27 mouse cellular contexts compared by ENCODE assay signal in the genomic region with DNA sequence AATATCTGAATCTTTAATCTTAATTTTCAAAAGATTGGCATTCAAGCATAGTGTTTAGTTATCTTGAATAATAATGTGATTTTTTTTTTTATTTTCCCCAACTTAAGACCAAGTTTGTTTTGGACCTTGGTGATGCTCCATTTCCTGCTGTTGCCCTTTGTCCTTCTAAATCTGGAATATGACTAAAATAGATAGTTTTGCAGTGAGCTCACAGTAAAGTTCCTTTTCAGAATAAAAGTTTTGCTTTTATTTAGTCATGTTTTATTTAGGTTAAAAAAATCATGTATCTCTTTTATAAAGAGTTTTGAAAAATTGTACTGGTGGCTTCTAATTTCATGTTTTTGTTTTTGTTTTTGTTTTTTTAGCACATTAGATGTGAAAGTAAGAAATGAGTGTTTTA. TPM values are rescaled to one million over a fixed set of nuclear protein-coding genes. Genes with fewer than 3 reads are reported as not detected.
DNase-seq lines count a peak whose midpoint lies in the region; ATAC-seq and TF ChIP-seq lines count a peak whose summit lies in the region.
"Had no signal": no experiment of that assay in that cellular context is flagged by ENCODE, and none has a peak within 500 bp of the region (broad histone marks: within the 10 kb centered on the region; RNA-seq: fewer than 3 reads in every experiment).

No protein-coding gene starts in this region.

- TF ChIP-seq EP300 in heart, adult 2 months (IDR thresholded peaks at IDR 0.05; ENCODE audit: insufficient read depth, low read depth, low read length): no peak
- no peak for TF ChIP-seq EP300 in liver, postnatal 0 days (IDR thresholded peaks at IDR 0.05; ENCODE audit: low read depth)

- peak overlapping the region; percentile 59 for H3K27ac ChIP-seq in heart, adult 2 months
- no peak overlapping the region for H3K27ac ChIP-seq in kidney, adult 2 months (ENCODE audit: insufficient read depth, low read depth, low read length)
- H3K27ac ChIP-seq in kidney, embryonic 14.5 days (ENCODE audit: low read depth, low read length): no peak overlapping the region
- H3K27ac ChIP-seq in liver, adult 2 months (replicated peaks; ENCODE audit: insufficient read depth, low read depth, low read length): no peak overlapping the region
- H3K27ac ChIP-seq in liver, postnatal 0 days (ENCODE audit: low read depth): no peak overlapping the region
- H3K27ac ChIP-seq: embryonic facial prominence, embryonic 12.5 days; embryonic facial prominence, embryonic 15.5 days; heart, embryonic 10.5 days; heart, embryonic 13.5 days; hindbrain, embryonic 14.5 days; hindbrain, postnatal 0 days had no signal

- intact Hi-C loops in heart, adult 2 months (cut with DNase I): no loop called here
- intact Hi-C loops in heart, postnatal 14 days (cut with DNase I): no loop called here

- no peak overlapping the region for H3K9ac ChIP-seq in heart, adult 2 months (ENCODE audit: low read depth, low read length)
- H3K9ac ChIP-seq in kidney, embryonic 14.5 days (ENCODE audit: low read depth, low read length): no peak overlapping the region
- H3K9ac ChIP-seq in liver, adult 2 months (ENCODE audit: low read depth, low read length): no peak overlapping the region
- no peak overlapping the region for H3K9ac ChIP-seq in liver, postnatal 0 days (replicated peaks)
- H3K9ac ChIP-seq: embryonic facial prominence, embryonic 12.5 days; embryonic facial prominence, embryonic 15.5 days; forebrain, postnatal 0 days; heart, embryonic 13.5 days; hindbrain, embryonic 14.5 days had no signal

- no peak for TF ChIP-seq CTCF in heart, adult 2 months (IDR thresholded peaks at IDR 0.05)
- no peak for TF ChIP-seq CTCF in kidney, adult 2 months (conservative IDR thresholded peaks at IDR 0.05; ENCODE audit: insufficient read depth, insufficient read length, low read depth, low read length)
- TF ChIP-seq CTCF in liver, adult 2 months (IDR thresholded peaks at IDR 0.05; ENCODE audit: low read depth, low read length): no peak
- TF ChIP-seq CTCF in liver, postnatal 0 days (IDR thresholded peaks at IDR 0.05; ENCODE audit: low read depth): no peak

- peaks cover 6% of the 10 kb centered on the region for H3K4me1 ChIP-seq in heart, adult 2 months (ENCODE audit: control insufficient read depth, insufficient read depth, low read length)
- H3K4me1 ChIP-seq in kidney, adult 2 months (ENCODE audit: control insufficient read depth, insufficient read depth, low read length): no peaks in the 10 kb centered on the region; the same call in 1 of the 2 replicates
- no peaks in the 10 kb centered on the region for H3K4me1 ChIP-seq in kidney, embryonic 14.5 days (ENCODE audit: control insufficient read depth, insufficient read depth, low read length)
- H3K4me1 ChIP-seq in liver, adult 2 months (ENCODE audit: control insufficient read depth, insufficient read depth, low read length): peaks cover 1% of the 10 kb centered on the region; the same call in 1 of the 2 replicates
- H3K4me1 ChIP-seq in liver, postnatal 0 days (ENCODE audit: insufficient read depth): no peaks in the 10 kb centered on the region
- H3K4me1 ChIP-seq: embryonic facial prominence, embryonic 12.5 days; embryonic facial prominence, embryonic 15.5 days; heart, embryonic 10.5 days; heart, embryonic 13.5 days had no signal

- no peaks in the 10 kb centered on the region for H3K79me2 ChIP-seq in heart, adult 2 months (replicated peaks; ENCODE audit: control insufficient read depth, insufficient read depth, low read length)
- H3K79me2 ChIP-seq in liver, adult 2 months (ENCODE audit: control insufficient read depth, insufficient read depth, low read length): no peaks in the 10 kb centered on the region

- ATAC-seq in kidney, embryonic 14.5 days (ENCODE audit: low FRiP score, low TSS enrichment): no peak
- ATAC-seq in liver, postnatal 0 days: no peak
- ATAC-seq: activated CD4-positive, CD25-positive, alpha-beta regulatory T cell, adult 4 months; CD4-positive, CD25-positive, alpha-beta regulatory T cell, adult 4 months; forebrain, embryonic 14.5 days; forebrain, postnatal 0 days; hindbrain, postnatal 0 days; inflammation-experienced regulatory T-cells, adult 6 months; intestine, embryonic 16.5 days had no signal

- H3K27me3 ChIP-seq in heart, adult 2 months (ENCODE audit: control insufficient read depth, insufficient read depth, low read length): no peaks in the 10 kb centered on the region
- H3K27me3 ChIP-seq in kidney, adult 2 months (replicated peaks; ENCODE audit: control insufficient read depth, insufficient read depth, low read length): no peaks in the 10 kb centered on the region
- no peaks in the 10 kb centered on the region for H3K27me3 ChIP-seq in kidney, embryonic 14.5 days (ENCODE audit: control insufficient read depth, insufficient read depth, low read length)
- no peaks in the 10 kb centered on the region for H3K27me3 ChIP-seq in liver, adult 2 months (ENCODE audit: control insufficient read depth, insufficient read depth, low read length)
- H3K27me3 ChIP-seq in liver, postnatal 0 days (ENCODE audit: insufficient read depth, low read length): no peaks in the 10 kb centered on the region
- H3K27me3 ChIP-seq: embryonic facial prominence, embryonic 12.5 days; embryonic facial prominence, embryonic 15.5 days; heart, embryonic 13.5 days had no signal

- peaks cover 34% of the 10 kb centered on the region for H3K36me3 ChIP-seq in heart, adult 2 months (ENCODE audit: control insufficient read depth, insufficient read depth, low read length)
- no peaks in the 10 kb centered on the region for H3K36me3 ChIP-seq in kidney, adult 2 months (ENCODE audit: control insufficient read depth, insufficient read depth, low read length)
- H3K36me3 ChIP-seq in kidney, embryonic 14.5 days (ENCODE audit: control insufficient read depth, insufficient read depth, low read length): no peaks in the 10 kb centered on the region
- peaks cover 14% of the 10 kb centered on the region for H3K36me3 ChIP-seq in liver, adult 2 months (ENCODE audit: control insufficient read depth, insufficient read depth, low read length)
- no peaks in the 10 kb centered on the region for H3K36me3 ChIP-seq in liver, postnatal 0 days (replicated peaks; ENCODE audit: insufficient read depth, low read length)
- H3K36me3 ChIP-seq: embryonic facial prominence, embryonic 12.5 days; embryonic facial prominence, embryonic 15.5 days had no signal

- TF ChIP-seq POLR2A in heart, adult 2 months (IDR thresholded peaks at IDR 0.05; ENCODE audit: insufficient read depth, low read depth, low read length): no peak
- no peak for TF ChIP-seq POLR2A in kidney, adult 2 months (IDR thresholded peaks at IDR 0.05; ENCODE audit: low read depth, low read length)
- no peak for TF ChIP-seq POLR2A in liver, adult 2 months (IDR thresholded peaks at IDR 0.05; ENCODE audit: extremely low read depth, insufficient read depth, low read length)

- H3K9me3 ChIP-seq in kidney, embryonic 14.5 days (ENCODE audit: control insufficient read depth, low read length): no peaks in the 10 kb centered on the region
- no peaks in the 10 kb centered on the region for H3K9me3 ChIP-seq in liver, postnatal 0 days (ENCODE audit: low read length)
- H3K9me3 ChIP-seq: embryonic facial prominence, embryonic 12.5 days; embryonic facial prominence, embryonic 15.5 days; heart, embryonic 10.5 days; heart, embryonic 13.5 days had no signal

- no peak overlapping the region for H3K4me2 ChIP-seq in kidney, embryonic 14.5 days (replicated peaks; ENCODE audit: low read depth, low read length)
- no peak overlapping the region for H3K4me2 ChIP-seq in liver, postnatal 0 days (ENCODE audit: low read depth, low read length)
- H3K4me2 ChIP-seq: embryonic facial prominence, embryonic 12.5 days; embryonic facial prominence, embryonic 15.5 days; heart, embryonic 13.5 days; hindbrain, embryonic 14.5 days had no signal

- H3K4me3 ChIP-seq in heart, adult 2 months: no peak overlapping the region
- no peak overlapping the region for H3K4me3 ChIP-seq in kidney, adult 2 months (ENCODE audit: insufficient read depth, low read depth, low read length)
- H3K4me3 ChIP-seq in kidney, embryonic 14.5 days (ENCODE audit: low read length): no peak overlapping the region
- no peak overlapping the region for H3K4me3 ChIP-seq in liver, adult 2 months (ENCODE audit: insufficient read depth, low read depth, low read length)
- H3K4me3 ChIP-seq in liver, postnatal 0 days (ENCODE audit: low read depth, low read length): no peak overlapping the region
- H3K4me3 ChIP-seq: embryonic facial prominence, embryonic 12.5 days; embryonic facial prominence, embryonic 15.5 days; heart, embryonic 10.5 days; heart, embryonic 13.5 days had no signal

- DNase-seq in heart, adult 2 months: no peak
- no peak for DNase-seq in heart, postnatal 14 days
- peak; percentile 44 for DNase-seq in kidney, adult 2 months
- DNase-seq in liver, adult 2 months (ENCODE audit: extremely low read depth, low read depth, low spot score): peak; percentile 18
- DNase-seq in liver, postnatal 0 days: no peak
- DNase-seq in embryo, embryonic 10.5 days (ENCODE audit: low spot score): no peak
- DNase-seq: adrenal gland, adult 8-10 months; adrenal gland, postnatal 25 days; cerebellum, adult 11-12 months; cerebellum, adult 8-10 months; cerebellum, postnatal 10 days; cerebellum, postnatal 36 days; forebrain, postnatal 0 days; gastrocnemius, postnatal 36 days; heart, postnatal 4 days had no signal

RNA-seq across cellular contexts. Expression of gene Nbeal1, which starts 8.1 kb away (rescaled TPM):
- total RNA-seq in heart, adult 2 months (2021): 10 to 100 TPM; 42.8 to 49.1 TPM
- polyA plus RNA-seq in heart, adult 2 months (2012; rRNA removed): 3.8 and 11.1 TPM in 2 replicates
- 10 to 100 TPM; 48.7 to 52.1 TPM for total RNA-seq in heart, postnatal 14 days (2021)
- 3.0 and 3.6 TPM in 2 replicates for polyA plus RNA-seq in kidney, adult 2 months (2012; rRNA removed)
- 10.7 and 13.1 TPM in 2 replicates for polyA plus RNA-seq in kidney, embryonic 14.5 days (2014; fragmentation: Nextera tagmentation; extraction: Ambion mirVana)
- total RNA-seq in liver, adult 2 months (2014; rRNA removed): 33.0 and 38.1 TPM in 2 replicates
- polyA plus RNA-seq in liver, adult 2 months (2012; rRNA removed): 1.2 and 1.4 TPM in 2 replicates
- 2.1 and 2.6 TPM in 2 replicates for polyA plus RNA-seq in liver, postnatal 0 days (2015; fragmentation: Nextera tagmentation; extraction: Ambion mirVana)

Comparison
In these comparisons a context has a peak if more than half of its experiments do, and no peak if none do; other contexts are left out.
1. DNase-seq: peak in kidney, adult 2 months (single experiment) and liver, adult 2 months (single experiment); none in heart, adult 2 months (0 of 2), heart, postnatal 14 days (0 of 2), liver, postnatal 0 days (single experiment) and embryo, embryonic 10.5 days (single experiment).